Mouse (Mus musculus): ENCODE data around the gene Atp8b3. TPM values are rescaled to one million over a fixed set of nuclear protein-coding genes. Genes with fewer than 3 reads are reported as not detected.

The Atp8b3 gene
- polyA plus RNA-seq, 1 experiment from 2014 or later, result 1.1 TPM

DNA sequence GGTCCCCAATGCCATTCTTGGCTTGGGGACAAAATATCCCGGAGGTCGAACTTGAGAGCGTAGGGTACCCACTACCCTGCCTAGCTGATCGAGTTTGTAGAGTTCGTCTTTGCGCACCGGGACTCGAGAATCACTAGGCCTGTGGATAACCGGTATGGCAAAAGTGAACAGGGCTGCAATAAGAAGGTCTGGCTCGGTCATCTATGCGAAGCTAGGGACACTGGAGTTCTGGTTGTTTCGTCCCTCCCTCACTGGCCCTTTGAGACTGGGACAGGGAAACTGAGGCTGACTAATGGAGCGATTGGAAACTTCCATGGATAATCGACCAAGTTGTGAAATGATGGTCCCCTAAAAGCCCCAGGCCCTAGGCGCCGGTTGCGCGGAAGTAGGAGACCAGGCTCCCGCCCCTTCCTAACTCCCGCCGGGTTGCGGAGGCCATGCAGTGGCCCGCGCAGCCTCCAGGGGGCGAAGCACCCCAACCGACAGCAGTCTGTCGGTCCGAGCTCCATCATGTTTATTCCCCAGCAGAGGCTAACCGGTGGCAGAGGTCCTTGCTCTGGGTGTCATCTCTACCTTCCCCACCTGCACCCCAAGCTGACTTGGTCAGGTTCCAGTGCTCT is 39.3 kb upstream of the Atp8b3 start:
- ATAC-seq (ENCODE audit: low FRiP score), result peak; percentile 22; the same call in 1 of the 2 replicates
- H3K4me2 ChIP-seq (replicated peaks), result peak overlapping the region; percentile 88
- WGBS, result 0% methylated on average over 29 of the region's 29 CpGs
- H3K27me3 ChIP-seq (ENCODE audit: control insufficient read depth, insufficient read depth, low read length), result no peaks in the 10 kb centered on the region
- H3K4me1 ChIP-seq (replicated peaks; ENCODE audit: control insufficient read depth, insufficient read depth, low read length), result peaks cover 27% of the 10 kb centered on the region
- DNase-seq (ENCODE audit: low spot score), result peak; percentile 61
- H3K4me3 ChIP-seq (replicated peaks; ENCODE audit: low read length), result peak overlapping the region; percentile 83
- peaks cover 10% of the 10 kb centered on the region for H3K36me3 ChIP-seq (replicated peaks; ENCODE audit: control insufficient read depth, insufficient read depth)
- peak overlapping the region; percentile 80 for H3K9ac ChIP-seq
- no peaks in the 10 kb centered on the region for H3K9me3 ChIP-seq (ENCODE audit: control insufficient read depth, low read length)
- 0 out of 2 replicates have a peak overlapping the region, but pooled peaks have one; percentile 81 for H3K27ac ChIP-seq

DNA sequence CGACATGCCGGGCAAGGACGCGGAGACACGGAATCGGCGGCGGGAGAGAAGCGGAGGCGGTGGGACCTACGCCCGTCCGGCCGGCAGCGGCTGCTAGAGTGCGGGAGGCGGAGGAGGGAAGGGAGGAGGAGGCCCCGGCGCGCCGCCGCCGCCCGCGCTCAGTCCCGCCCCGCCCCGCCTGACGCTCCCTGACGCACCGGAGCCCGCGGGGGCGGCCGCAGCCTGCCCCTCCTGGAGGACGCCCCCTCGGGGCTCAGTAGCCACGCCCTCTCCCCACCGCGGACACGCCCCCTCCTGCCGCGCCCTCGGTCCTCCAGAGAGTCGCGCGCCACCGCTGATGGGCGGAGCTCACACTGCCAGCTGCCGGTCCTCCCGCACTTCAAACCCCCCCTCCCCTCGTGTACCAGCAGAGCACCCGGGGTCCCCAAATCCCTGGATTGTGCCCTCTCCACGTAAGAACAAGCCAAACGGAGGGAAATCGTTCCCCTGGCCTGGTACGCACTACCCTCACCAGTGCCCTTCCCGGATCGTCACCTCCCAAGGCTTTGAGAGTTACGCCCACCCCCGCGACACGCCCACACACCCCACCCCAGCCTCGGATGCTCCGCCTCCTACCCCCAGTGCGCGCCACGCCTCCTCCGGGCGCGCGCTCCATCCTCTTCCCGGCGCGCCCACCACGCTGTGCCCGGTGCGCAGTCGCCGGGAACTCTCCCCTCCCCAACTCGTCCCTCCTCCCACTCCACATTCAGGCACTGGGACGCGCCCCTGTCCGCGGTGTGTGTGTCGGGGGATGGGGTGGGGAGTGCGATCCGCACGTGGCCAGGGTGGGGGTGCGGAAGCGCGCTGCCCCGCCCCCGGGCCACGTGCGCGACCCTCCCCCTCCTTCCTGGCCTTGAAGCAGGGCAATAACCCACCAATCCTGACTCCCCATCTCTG is 38.5 kb upstream of the Atp8b3 start, which contains the start of gene Klf16:
Klf16 (minus strand) TSS at position 127 of the 936 bp plus-strand sequence.
- DNase-seq (ENCODE audit: low spot score), result peak; percentile 92
- H3K9me3 ChIP-seq (ENCODE audit: control insufficient read depth, low read length), result no peaks in the 10 kb centered on the region
- peaks cover 6% of the 10 kb centered on the region; the same call in 1 of the 2 replicates for H3K36me3 ChIP-seq (replicated peaks; ENCODE audit: control insufficient read depth, insufficient read depth)
- peak within 1 kb of the TSS; percentile 80 for H3K9ac ChIP-seq
- H3K27ac ChIP-seq, result peak within 1 kb of the TSS; percentile 81
- H3K4me3 ChIP-seq (replicated peaks; ENCODE audit: low read length), result peak within 1 kb of the TSS; percentile 83
- H3K27me3 ChIP-seq (ENCODE audit: control insufficient read depth, insufficient read depth, low read length), result no peaks in the 10 kb centered on the region
- peaks cover 27% of the 10 kb centered on the region for H3K4me1 ChIP-seq (replicated peaks; ENCODE audit: control insufficient read depth, insufficient read depth, low read length)
- peak within 1 kb of the TSS; percentile 88 for H3K4me2 ChIP-seq (replicated peaks)
- under 1% methylated on average over 76 of the region's 97 CpGs for WGBS
- ATAC-seq (ENCODE audit: low FRiP score), result peak; percentile 78

DNA sequence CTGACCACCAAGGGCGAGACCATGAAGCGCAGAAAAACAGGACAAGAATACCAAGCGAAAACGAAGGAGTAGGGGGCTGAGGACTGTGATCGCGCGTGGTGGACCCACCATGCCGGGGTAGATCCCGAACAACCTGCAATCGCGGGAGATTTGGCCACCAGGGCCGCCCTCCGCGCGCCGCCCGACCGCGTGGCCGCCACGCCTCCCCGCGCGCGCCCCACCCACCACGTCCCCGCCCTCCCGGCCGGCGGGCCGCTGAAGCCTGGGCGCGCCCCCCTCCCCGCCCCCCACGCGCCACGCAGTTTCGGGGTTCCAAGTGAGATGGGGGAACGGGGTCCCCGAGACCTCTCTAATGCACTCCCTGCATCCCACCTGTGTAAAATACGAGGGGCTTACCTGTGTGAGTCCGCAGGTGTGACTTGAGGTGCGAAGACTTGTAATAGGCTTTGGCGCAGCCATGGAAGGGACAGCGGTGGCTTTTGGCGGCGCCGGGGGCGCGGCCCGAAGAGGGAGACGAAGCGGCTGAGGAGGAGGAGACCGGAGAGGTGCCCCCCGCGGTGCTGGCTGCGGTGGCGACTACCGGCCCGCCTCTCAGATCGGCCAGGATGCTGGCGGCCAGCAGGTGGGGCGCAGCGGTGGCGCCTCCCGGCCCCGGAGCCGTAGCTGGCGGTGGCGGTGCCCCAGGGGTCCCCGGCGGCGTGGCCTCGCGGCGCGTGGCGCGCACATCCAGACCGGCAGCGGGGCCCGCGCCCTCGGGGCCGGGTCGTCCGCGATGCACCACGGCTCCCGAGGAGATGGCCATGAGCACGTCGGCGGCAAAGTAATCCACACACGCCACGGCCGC is 37.6 kb upstream of the Atp8b3 start:
- H3K4me3 ChIP-seq (replicated peaks; ENCODE audit: low read length), result peak overlapping the region; percentile 83

GRCm38 (mm10) chr10:80575925-80576324 is 37.0 kb upstream of the Atp8b3 start:
- DNase-seq (ENCODE audit: low spot score) (no peak), ATAC-seq (ENCODE audit: low FRiP score) (no peak)
- Histone ChIP-seq H3K4me2 (replicated peaks) (peak overlapping the region; percentile 88), H3K4me3 (replicated peaks; ENCODE audit: low read length) (peak overlapping the region; percentile 83), H3K27ac (no peak overlapping the region), H3K36me3 (replicated peaks; ENCODE audit: control insufficient read depth, insufficient read depth) (no peaks in the 10 kb centered on the region), H3K9me3 (ENCODE audit: control insufficient read depth, low read length) (no peaks in the 10 kb centered on the region), H3K4me1 (replicated peaks; ENCODE audit: control insufficient read depth, insufficient read depth, low read length) (peaks cover 35% of the 10 kb centered on the region), H3K9ac (peak overlapping the region; percentile 80), H3K27me3 (ENCODE audit: control insufficient read depth, insufficient read depth, low read length) (no peaks in the 10 kb centered on the region)
- WGBS, result 19% methylated on average over 17 of the region's 17 CpGs

More for the DNA sequence above, 37.6 kb upstream of the Atp8b3 start:
- Histone ChIP-seq H3K4me2 (replicated peaks) (peak overlapping the region; percentile 88), H3K27me3 (ENCODE audit: control insufficient read depth, insufficient read depth, low read length) (no peaks in the 10 kb centered on the region), H3K27ac (peak overlapping the region; percentile 81), H3K4me1 (replicated peaks; ENCODE audit: control insufficient read depth, insufficient read depth, low read length) (peaks cover 28% of the 10 kb centered on the region), H3K9me3 (ENCODE audit: control insufficient read depth, low read length) (no peaks in the 10 kb centered on the region), H3K36me3 (replicated peaks; ENCODE audit: control insufficient read depth, insufficient read depth) (no peaks in the 10 kb centered on the region), H3K9ac (peak overlapping the region; percentile 80)
- no peak for ATAC-seq (ENCODE audit: low FRiP score)
- DNase-seq (ENCODE audit: low spot score), result no peak
- under 1% methylated on average over 87 of the region's 96 CpGs for WGBS

DNA sequence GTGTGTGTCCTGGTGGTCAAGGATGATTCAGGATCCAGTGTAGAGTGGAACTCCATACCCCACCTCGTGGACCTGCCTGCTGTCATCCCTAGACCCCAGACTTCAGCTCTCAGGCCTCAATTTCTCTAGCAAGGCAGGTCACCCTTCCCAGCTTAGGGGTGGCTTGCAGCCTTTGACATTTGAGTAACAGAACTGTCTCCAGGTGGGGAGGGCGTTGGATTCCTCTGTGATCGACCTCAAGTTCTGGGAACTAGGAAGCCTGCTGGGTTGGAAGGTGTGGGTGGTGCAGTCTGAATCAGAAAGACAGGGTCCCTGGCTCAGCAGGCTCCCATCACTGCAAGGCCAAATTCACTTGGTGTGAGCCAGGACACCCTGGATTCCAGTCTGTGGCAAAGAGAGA is 36.0 kb upstream of the Atp8b3 start:
- Histone ChIP-seq H3K36me3 (replicated peaks; ENCODE audit: control insufficient read depth, insufficient read depth) (no peaks in the 10 kb centered on the region), H3K4me3 (replicated peaks; ENCODE audit: low read length) (no peak overlapping the region), H3K9me3 (ENCODE audit: control insufficient read depth, low read length) (no peaks in the 10 kb centered on the region), H3K9ac (peak overlapping the region; percentile 10; the same call in 1 of the 2 replicates), H3K4me1 (replicated peaks; ENCODE audit: control insufficient read depth, insufficient read depth, low read length) (peaks cover 43% of the 10 kb centered on the region), H3K4me2 (replicated peaks) (no peak overlapping the region; the same call in 1 of the 2 replicates), H3K27me3 (ENCODE audit: control insufficient read depth, insufficient read depth, low read length) (no peaks in the 10 kb centered on the region), H3K27ac (no peak overlapping the region)
- DNase-seq (ENCODE audit: low spot score), result no peak
- ATAC-seq (ENCODE audit: low FRiP score), result no peak
- 83% methylated on average over 3 of the region's 3 CpGs for WGBS

- Histone ChIP-seq H3K36me3 (replicated peaks; ENCODE audit: control insufficient read depth, insufficient read depth) (no peaks in the 10 kb centered on the region), H3K4me3 (replicated peaks; ENCODE audit: low read length) (no peak overlapping the region), H3K27me3 (ENCODE audit: control insufficient read depth, insufficient read depth, low read length) (no peaks in the 10 kb centered on the region), H3K4me2 (replicated peaks) (no peak overlapping the region), H3K9me3 (ENCODE audit: control insufficient read depth, low read length) (no peaks in the 10 kb centered on the region), H3K27ac (no peak overlapping the region), H3K9ac (no peak overlapping the region), H3K4me1 (replicated peaks; ENCODE audit: control insufficient read depth, insufficient read depth, low read length) (peaks cover 43% of the 10 kb centered on the region)
- 56% methylated on average over 9 of the region's 9 CpGs for WGBS
- ATAC-seq (ENCODE audit: low FRiP score) (no peak), DNase-seq (ENCODE audit: low spot score) (no peak)
These were observed 35.0 kb upstream of the Atp8b3 start for GRCm38 (mm10) chr10:80573944-80574343.

DNA sequence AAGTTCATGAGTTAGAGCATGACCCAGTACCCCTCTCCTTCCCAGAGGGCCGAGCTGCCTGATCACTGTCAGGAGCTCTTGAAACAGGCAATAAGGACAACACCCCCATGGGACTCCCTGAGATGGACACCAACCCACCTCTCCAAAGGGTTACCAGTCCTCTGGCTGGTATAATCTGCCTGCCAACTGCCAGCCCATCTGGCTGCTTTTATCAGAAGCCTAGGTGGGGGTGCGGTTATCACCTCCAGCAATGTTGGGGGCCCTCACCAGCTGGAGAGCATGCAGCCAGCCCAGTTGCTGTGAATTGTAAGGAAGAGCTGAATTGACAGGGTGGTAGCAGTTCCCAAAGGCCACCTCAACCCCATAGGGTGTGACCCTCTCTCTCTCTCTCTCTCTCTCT is 33.6 kb upstream of the Atp8b3 start:
- Histone ChIP-seq H3K4me1 (replicated peaks; ENCODE audit: control insufficient read depth, insufficient read depth, low read length) (peaks cover 43% of the 10 kb centered on the region), H3K27ac (no peak overlapping the region), H3K4me2 (replicated peaks) (no peak overlapping the region), H3K9me3 (ENCODE audit: control insufficient read depth, low read length) (no peaks in the 10 kb centered on the region), H3K36me3 (replicated peaks; ENCODE audit: control insufficient read depth, insufficient read depth) (peaks cover 11% of the 10 kb centered on the region; the same call in 1 of the 2 replicates), H3K9ac (no peak overlapping the region), H3K27me3 (ENCODE audit: control insufficient read depth, insufficient read depth, low read length) (no peaks in the 10 kb centered on the region), H3K4me3 (replicated peaks; ENCODE audit: low read length) (no peak overlapping the region)
- no peak for ATAC-seq (ENCODE audit: low FRiP score)
- whole genome bisulfite sequencing, result 73% methylated on average over 2 of the region's 2 CpGs
- DNase-seq (ENCODE audit: low spot score), result no peak

DNA sequence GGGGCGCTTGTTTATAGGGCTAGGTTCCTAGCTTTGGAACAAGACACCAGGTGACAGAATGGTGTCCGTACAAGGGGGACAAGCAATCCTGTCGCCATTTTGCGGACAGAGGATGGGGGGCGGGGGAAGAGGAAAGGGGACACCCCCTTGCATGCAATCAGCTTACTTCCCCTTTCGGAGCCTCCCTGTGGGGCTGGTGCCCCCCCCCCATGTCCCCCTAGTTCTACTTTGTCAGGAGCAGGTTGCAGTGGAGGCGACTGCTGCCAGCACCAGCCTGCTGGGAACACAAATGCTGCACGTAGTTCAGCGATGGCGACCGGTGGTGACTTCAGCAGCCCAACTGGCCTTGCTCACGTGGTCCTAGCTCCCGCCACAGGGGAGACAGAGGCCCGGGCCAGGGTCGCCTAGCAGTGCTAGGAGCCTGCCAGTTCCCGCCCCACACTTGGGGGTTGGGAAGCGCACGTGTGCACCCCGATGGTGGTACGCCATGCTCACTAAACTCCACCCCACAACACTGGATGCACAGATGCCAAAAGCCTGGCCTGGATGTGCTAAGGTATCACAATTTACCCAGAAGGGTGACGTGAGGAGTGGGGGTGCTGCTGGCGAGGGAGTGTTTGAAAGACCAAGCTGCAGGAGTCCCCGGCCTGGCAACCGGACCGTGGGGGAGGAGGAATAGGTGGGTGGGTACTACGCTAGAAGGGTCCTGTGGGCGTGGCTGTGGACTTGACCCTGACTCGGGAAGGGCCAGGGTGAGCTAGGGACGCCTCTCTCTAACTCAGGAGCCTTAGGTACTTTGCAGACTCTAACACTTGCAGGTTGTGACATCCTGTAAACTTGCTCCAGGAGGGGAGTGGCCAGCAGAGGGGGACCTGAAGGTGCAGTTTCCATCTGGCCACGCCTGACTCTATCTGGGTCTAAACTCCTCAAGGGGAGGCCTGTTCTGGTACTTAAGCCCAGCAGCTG is 32.2 kb upstream of the Atp8b3 start:
- Histone ChIP-seq H3K4me3 (replicated peaks; ENCODE audit: low read length) (peak overlapping the region; percentile 1; the same call in 1 of the 2 replicates), H3K9ac (peak overlapping the region; percentile 16; the same call in 1 of the 2 replicates), H3K27me3 (ENCODE audit: control insufficient read depth, insufficient read depth, low read length) (no peaks in the 10 kb centered on the region), H3K27ac (peak overlapping the region; percentile 14; the same call in 1 of the 2 replicates), H3K36me3 (replicated peaks; ENCODE audit: control insufficient read depth, insufficient read depth) (peaks cover 13% of the 10 kb centered on the region; the same call in 1 of the 2 replicates), H3K4me2 (replicated peaks) (peak overlapping the region; percentile 37), H3K9me3 (ENCODE audit: control insufficient read depth, low read length) (no peaks in the 10 kb centered on the region), H3K4me1 (replicated peaks; ENCODE audit: control insufficient read depth, insufficient read depth, low read length) (peaks cover 47% of the 10 kb centered on the region)
- DNase-seq (ENCODE audit: low spot score) (peak; percentile 28), ATAC-seq (ENCODE audit: low FRiP score) (no peak)
- WGBS, result 21% methylated on average over 30 of the region's 30 CpGs
